Mouse (Mus musculus) neural tube, embryonic 11.5 days (tissue): ENCODE results near the gene Aars2. TPM values are rescaled to one million over a fixed set of nuclear protein-coding genes. Genes with fewer than 3 reads are reported as not detected.

Source experiments
- polyA plus RNA-seq: library from polyadenylated mRNA; unstranded; fragments of >200 nt; fragmentation: Nextera tagmentation; extraction: Ambion mirVana; gene quantifications from 2 replicates; pipeline ENCODE4 v1.2.1, GENCODE M21; 2014

The Aars2 gene
- polyA plus RNA-seq, 1 experiment from 2014 or later, result 18.6 TPM

Other genes with a start within 250 kb of the Aars2 start
- 84.0 and 84.4 TPM in 2 replicates for gene Cdc5l, start 73.1 kb upstream of the Aars2 start, polyA plus RNA-seq
- 0.48 and 0.51 TPM in 2 replicates for gene Spats1, start 31.4 kb upstream of the Aars2 start, polyA plus RNA-seq
- 1.4 and 1.8 TPM in 2 replicates for gene Tcte1, start 16.6 kb downstream of the Aars2 start, polyA plus RNA-seq
- gene Tmem151b, start 42.8 kb downstream of the Aars2 start, polyA plus RNA-seq, result 6.2 and 6.8 TPM in 2 replicates
- gene Nfkbie, start 48.9 kb downstream of the Aars2 start, polyA plus RNA-seq, result 6.9 and 7.0 TPM in 2 replicates
- gene Slc35b2, start 57.0 kb downstream of the Aars2 start, polyA plus RNA-seq, result 101 and 106 TPM in 2 replicates
- gene Hsp90ab1, start 66.4 kb downstream of the Aars2 start, polyA plus RNA-seq, result 1,725 and 1,823 TPM in 2 replicates
- gene Slc29a1, start 92.8 kb downstream of the Aars2 start, polyA plus RNA-seq, result 44.1 and 48.7 TPM in 2 replicates
- 4.8 and 5.3 TPM in 2 replicates for gene Mymx, start 95.3 kb downstream of the Aars2 start, polyA plus RNA-seq
- 0.15 and 0.57 TPM in 2 replicates for gene Capn11, start 152.5 kb downstream of the Aars2 start, polyA plus RNA-seq
- 102 and 108 TPM in 2 replicates for gene Mrpl14, start 179.5 kb downstream of the Aars2 start, polyA plus RNA-seq
- 48.7 and 55.2 TPM in 2 replicates for gene Tmem63b, start 180.1 kb downstream of the Aars2 start, polyA plus RNA-seq
- not detected in 2 replicates for gene 1600014C23Rik, start 227.0 kb downstream of the Aars2 start, polyA plus RNA-seq